Mouse (Mus musculus) embryonic facial prominence, embryonic 15.5 days (tissue): Measurements from ENCODE around the gene Trpd52l3. TPM values are rescaled to one million over a fixed set of nuclear protein-coding genes. Genes with fewer than 3 reads are reported as not detected.

ENCODE experiments used
- ATAC-seq: fragments of 200-750 bp; cut with Nextera tagmentation; 2 replicates; pipeline ENCODE4 v1.8.0; 2017; ENCODE audit warnings: low read depth, moderate TSS enrichment; ENCODE audit not compliant: insufficient number of reproducible peaks, low FRiP score, low TSS enrichment
- H3K27ac ChIP-seq: fragments of 300-500 bp; sonication (generic); replicated peaks from 2 replicates; pipeline ENCODE4 v1.5.1; 2015; ENCODE audit warnings: mild to moderate bottlenecking, inconsistent platforms
- H3K27me3 ChIP-seq: fragments of 300-500 bp; sonication (generic); 2 replicates; pipeline ENCODE4 v1.6.1; 2015; ENCODE audit warnings: inconsistent platforms
- H3K36me3 ChIP-seq: fragments of 300-500 bp; sonication (generic); 2 replicates; pipeline ENCODE4 v1.6.1; 2015; ENCODE audit warnings: mild to moderate bottlenecking, inconsistent platforms
- H3K4me1 ChIP-seq: fragments of 300-500 bp; sonication (generic); 2 replicates; pipeline ENCODE4 v1.6.1; 2015; ENCODE audit warnings: inconsistent platforms
- H3K4me2 ChIP-seq: fragments of 300-500 bp; sonication (generic); replicated peaks from 2 replicates; pipeline ENCODE4 v1.6.1; 2015; ENCODE audit warnings: mild to moderate bottlenecking, inconsistent platforms
- H3K4me3 ChIP-seq: fragments of 300-500 bp; sonication (generic); replicated peaks from 2 replicates; pipeline ENCODE4 v1.5.1; 2015; ENCODE audit warnings: mild to moderate bottlenecking, inconsistent platforms
- H3K9ac ChIP-seq: fragments of 300-500 bp; sonication (generic); 2 replicates; pipeline ENCODE4 v1.6.1; 2015; ENCODE audit warnings: inconsistent platforms
- H3K9me3 ChIP-seq: fragments of 300-500 bp; sonication (generic); replicated peaks from 2 replicates; pipeline ENCODE4 v1.6.1; 2016; ENCODE audit warnings: inconsistent platforms
- WGBS: fragments of 180-500 bp; shearing (Covaris S2); methylation state at CpG from one replicate; pipeline ENCODE4 v1.1.7; 2015; 5-methylcytosine and 5-hydroxymethylcytosine counted together
- polyA plus RNA-seq: library from polyadenylated mRNA; unstranded; fragments of >200 nt; fragmentation: Nextera tagmentation; extraction: Ambion mirVana; gene quantifications from 2 replicates; pipeline ENCODE4 v1.2.1, GENCODE M21; 2015

Gene Trpd52l3
- polyA plus RNA-seq = not detected in 2 replicates

GRCm38 (mm10) chr19:30003621-30004020 is at the start of gene Trpd52l3:
Gene Trpd52l3 (plus strand): TSS chr19:30003790.
- no peak for ATAC-seq
- no peak within 1 kb of the TSS for H3K4me3 ChIP-seq
- H3K9ac ChIP-seq = no peak within 1 kb of the TSS
- H3K27me3 ChIP-seq = no peaks in the 10 kb centered on the region
- 94% methylated on average over 9 of the region's 9 CpGs for WGBS
- no peaks in the 10 kb centered on the region for H3K4me1 ChIP-seq
- no peaks in the 10 kb centered on the region for H3K36me3 ChIP-seq
- no peak within 1 kb of the TSS for H3K27ac ChIP-seq
- H3K9me3 ChIP-seq = no peaks in the 10 kb centered on the region
- H3K4me2 ChIP-seq = no peak within 1 kb of the TSS

GRCm38 (mm10) chr19:29953833-29954232 is 49.8 kb upstream of the Trpd52l3 start:
- Histone ChIP-seq H3K9me3 (no peaks in the 10 kb centered on the region), H3K9ac (no peak overlapping the region), H3K4me1 (no peaks in the 10 kb centered on the region), H3K27me3 (no peaks in the 10 kb centered on the region), H3K36me3 (no peaks in the 10 kb centered on the region), H3K4me3 (no peak overlapping the region), H3K4me2 (no peak overlapping the region), H3K27ac (no peak overlapping the region)
- no peak for ATAC-seq
- WGBS = 85% methylated on average over 3 of the region's 3 CpGs

GRCm38 (mm10) chr19:29955454-29955853 is 48.1 kb upstream of the Trpd52l3 start:
- H3K27me3 ChIP-seq = no peaks in the 10 kb centered on the region
- H3K4me2 ChIP-seq = no peak overlapping the region
- no peaks in the 10 kb centered on the region for H3K4me1 ChIP-seq
- ATAC-seq = no peak
- no peak overlapping the region for H3K9ac ChIP-seq
- H3K4me3 ChIP-seq = no peak overlapping the region
- H3K27ac ChIP-seq = no peak overlapping the region
- no peaks in the 10 kb centered on the region for H3K36me3 ChIP-seq
- 74% methylated on average over 2 of the region's 2 CpGs for WGBS
- H3K9me3 ChIP-seq = no peaks in the 10 kb centered on the region

- H3K4me1 ChIP-seq = no peaks in the 10 kb centered on the region
- no peak overlapping the region for H3K4me2 ChIP-seq
- ATAC-seq = no peak
- H3K27me3 ChIP-seq = no peaks in the 10 kb centered on the region
- 78% methylated on average over 4 of the region's 4 CpGs for WGBS
- no peaks in the 10 kb centered on the region for H3K9me3 ChIP-seq
- H3K27ac ChIP-seq = no peak overlapping the region
- H3K4me3 ChIP-seq = no peak overlapping the region
- no peaks in the 10 kb centered on the region for H3K36me3 ChIP-seq
- no peak overlapping the region for H3K9ac ChIP-seq
These were observed 42.7 kb upstream of the Trpd52l3 start for GRCm38 (mm10) chr19:29960906-29961305.

- no peak for ATAC-seq
- H3K9me3 ChIP-seq = no peaks in the 10 kb centered on the region
- 77% methylated on average over 6 of the region's 6 CpGs for WGBS
These were observed 41.7 kb upstream of the Trpd52l3 start for GRCm38 (mm10) chr19:29961842-29962241.

GRCm38 (mm10) chr19:29963598-29964092 is 39.9 kb upstream of the Trpd52l3 start:
- no peaks in the 10 kb centered on the region for H3K9me3 ChIP-seq
- no peak overlapping the region for H3K9ac ChIP-seq
- no peaks in the 10 kb centered on the region for H3K27me3 ChIP-seq
- WGBS = 89% methylated on average over 2 of the region's 2 CpGs
- H3K36me3 ChIP-seq = no peaks in the 10 kb centered on the region
- H3K4me2 ChIP-seq = no peak overlapping the region
- H3K4me1 ChIP-seq = no peaks in the 10 kb centered on the region
- ATAC-seq = no peak
- H3K4me3 ChIP-seq = no peak overlapping the region
- no peak overlapping the region for H3K27ac ChIP-seq

More at GRCm38 (mm10) chr19:29961842-29962241, 41.7 kb upstream of the Trpd52l3 start:
- Histone ChIP-seq H3K27me3 (no peaks in the 10 kb centered on the region), H3K4me1 (no peaks in the 10 kb centered on the region), H3K27ac (no peak overlapping the region), H3K9ac (no peak overlapping the region), H3K4me3 (no peak overlapping the region), H3K36me3 (no peaks in the 10 kb centered on the region), H3K4me2 (no peak overlapping the region)

GRCm38 (mm10) chr19:29967960-29968359 is 35.6 kb upstream of the Trpd52l3 start:
- WGBS = 90% methylated on average over 3 of the region's 3 CpGs
- Histone ChIP-seq H3K9me3 (no peaks in the 10 kb centered on the region), H3K9ac (no peak overlapping the region), H3K4me1 (no peaks in the 10 kb centered on the region), H3K36me3 (no peaks in the 10 kb centered on the region), H3K27ac (no peak overlapping the region), H3K4me3 (no peak overlapping the region), H3K27me3 (no peaks in the 10 kb centered on the region), H3K4me2 (no peak overlapping the region)
- no peak for ATAC-seq

- Histone ChIP-seq H3K27ac (no peak overlapping the region), H3K27me3 (no peaks in the 10 kb centered on the region), H3K4me2 (no peak overlapping the region), H3K4me1 (no peaks in the 10 kb centered on the region), H3K36me3 (no peaks in the 10 kb centered on the region), H3K9ac (no peak overlapping the region), H3K4me3 (no peak overlapping the region), H3K9me3 (no peaks in the 10 kb centered on the region)
- no peak for ATAC-seq
- 65% methylated on average over 5 of the region's 5 CpGs for WGBS
These were observed 30.2 kb upstream of the Trpd52l3 start for GRCm38 (mm10) chr19:29973396-29973795.

- Histone ChIP-seq H3K27me3 (no peaks in the 10 kb centered on the region), H3K9ac (no peak overlapping the region), H3K4me3 (no peak overlapping the region), H3K4me1 (no peaks in the 10 kb centered on the region), H3K4me2 (no peak overlapping the region), H3K9me3 (no peaks in the 10 kb centered on the region), H3K36me3 (no peaks in the 10 kb centered on the region), H3K27ac (no peak overlapping the region)
- ATAC-seq = no peak
- WGBS = 60% methylated on average over 2 of the region's 2 CpGs
These were observed 24.7 kb upstream of the Trpd52l3 start for GRCm38 (mm10) chr19:29978847-29979246.

GRCm38 (mm10) chr19:29979452-29980089 is 24.0 kb upstream of the Trpd52l3 start:
- ATAC-seq = no peak
- Histone ChIP-seq H3K9me3 (no peaks in the 10 kb centered on the region), H3K4me2 (no peak overlapping the region), H3K36me3 (no peaks in the 10 kb centered on the region), H3K4me1 (no peaks in the 10 kb centered on the region), H3K27me3 (no peaks in the 10 kb centered on the region), H3K9ac (no peak overlapping the region), H3K27ac (no peak overlapping the region), H3K4me3 (no peak overlapping the region)
- 70% methylated on average over 8 of the region's 8 CpGs for WGBS

GRCm38 (mm10) chr19:29984208-29985005 is 19.2 kb upstream of the Trpd52l3 start:
- Histone ChIP-seq H3K4me3 (no peak overlapping the region), H3K27me3 (no peaks in the 10 kb centered on the region), H3K27ac (no peak overlapping the region), H3K36me3 (no peaks in the 10 kb centered on the region), H3K4me2 (no peak overlapping the region), H3K4me1 (no peaks in the 10 kb centered on the region), H3K9me3 (no peaks in the 10 kb centered on the region), H3K9ac (no peak overlapping the region)
- WGBS = 69% methylated on average over 16 of the region's 16 CpGs
- ATAC-seq = no peak
